Mouse (Mus musculus) kidney, adult 9 months (tissue): ENCODE measurements at regions not wholly inside any gene's neighbourhood (a gene's known extent, or its start where the extent isn't known, plus 50 kb on each side); places are given as distances from the start of the nearest gene placed in this dataset.

Experiments
- DNase-seq: peaks from one replicate; pipeline ENCODE4 v3.0.0; 2022

DNA sequence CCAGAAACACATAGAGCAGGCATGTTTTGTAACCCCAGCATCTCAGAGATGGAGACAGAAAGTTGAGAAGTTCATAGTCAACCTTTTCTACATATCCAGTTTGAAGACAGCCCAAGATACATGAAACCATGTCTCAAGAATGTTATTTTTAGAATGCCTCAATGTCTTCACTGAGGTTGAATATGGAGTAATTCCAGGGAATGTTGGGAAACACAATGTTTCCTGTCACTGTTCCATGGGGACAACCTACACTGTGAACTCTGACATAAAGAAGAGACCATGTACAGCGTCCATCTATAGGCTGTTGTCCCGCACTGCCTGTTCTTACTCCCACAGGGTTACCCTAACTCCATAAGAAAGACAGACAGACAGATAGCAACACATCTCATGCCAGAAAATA, 89.8 kb upstream of the Mark1 start:
- no peak for DNase-seq

DNA sequence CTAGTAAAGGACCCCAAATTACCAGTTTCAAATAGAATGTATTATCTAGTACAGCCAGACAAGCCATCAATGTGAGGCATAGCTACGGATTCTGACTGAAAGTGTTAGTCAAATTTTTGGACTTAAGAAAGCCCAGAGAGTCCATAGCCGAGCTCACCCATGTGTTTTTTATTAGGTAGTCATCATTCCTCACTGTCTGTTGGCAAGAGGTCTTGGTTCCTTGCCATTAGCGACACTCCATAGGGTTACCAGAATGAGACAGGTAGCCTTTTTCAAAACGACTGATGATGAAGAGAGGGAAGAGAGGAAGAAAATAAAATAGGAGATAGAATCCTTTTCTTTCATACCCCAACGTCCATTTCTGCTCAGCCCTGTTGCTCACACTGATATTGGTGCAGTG, 83.8 kb upstream of the Mark1 start:
- DNase-seq: no peak

DNA sequence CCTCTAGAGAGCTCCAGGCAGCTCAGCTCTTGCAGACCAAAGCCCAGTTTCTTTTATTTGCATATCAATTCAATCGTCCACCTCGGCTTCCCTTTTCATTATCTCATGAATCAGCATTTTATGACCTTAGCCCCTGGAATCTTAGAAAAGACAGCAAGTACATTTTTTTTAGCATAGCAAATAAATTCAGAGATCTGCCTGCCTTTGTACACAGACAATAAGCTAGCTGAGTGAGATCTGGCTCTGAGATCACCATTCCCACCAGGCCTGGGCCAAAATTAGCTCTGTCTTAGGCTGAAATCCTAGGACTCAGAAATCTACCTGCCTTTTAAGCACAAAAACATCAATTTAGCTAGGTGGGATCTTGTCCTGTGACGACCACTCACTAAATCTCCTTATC, 80.7 kb upstream of the Mark1 start:
- no peak for DNase-seq

DNA sequence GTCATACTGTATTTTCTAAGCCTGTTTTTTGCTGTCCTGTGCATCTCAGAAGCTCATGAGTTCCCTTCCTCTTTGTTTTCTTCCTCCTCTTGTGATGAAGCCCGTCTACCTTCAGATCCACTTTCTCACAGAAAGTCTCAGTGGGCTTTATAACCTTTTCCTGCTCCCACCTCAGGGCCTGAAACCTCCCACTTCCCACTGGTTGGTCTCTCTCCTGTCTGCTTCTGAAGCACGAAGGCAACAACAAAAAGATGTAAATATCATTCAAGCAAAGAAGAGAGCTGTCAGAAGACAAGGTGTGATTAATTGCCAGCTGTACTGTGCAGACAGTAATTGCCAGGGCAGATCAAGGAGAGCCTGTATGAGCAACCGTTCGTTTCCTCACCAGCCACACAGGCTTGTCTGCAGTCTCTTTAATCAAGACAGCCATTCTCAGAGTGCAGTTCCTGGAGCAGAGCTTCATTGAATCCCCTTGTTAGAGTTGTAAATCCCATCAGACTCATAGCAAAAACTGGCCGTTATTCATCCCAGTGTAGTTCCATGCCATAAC, 80.0 kb upstream of the Mark1 start:
- no peak for DNase-seq

DNA sequence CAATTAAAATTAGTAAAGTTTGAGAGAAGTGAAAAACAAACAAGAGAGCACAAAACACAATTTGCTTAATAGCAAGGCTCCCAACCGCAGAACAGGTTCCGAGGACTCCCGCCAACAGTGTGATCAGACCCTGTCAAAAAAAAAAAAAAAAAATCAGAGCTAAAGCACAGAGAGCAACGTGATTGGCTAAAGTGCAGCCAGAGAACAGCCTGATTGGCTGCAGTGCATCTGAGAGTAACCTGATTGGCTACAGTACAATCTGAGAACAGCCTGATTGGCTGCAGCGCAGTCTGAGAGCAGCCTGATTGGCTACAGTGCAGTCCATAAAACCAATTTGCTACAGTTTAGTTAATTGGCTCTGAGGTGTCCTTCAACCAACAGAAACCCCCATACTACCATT, 74.6 kb upstream of the Mark1 start:
- no peak for DNase-seq

DNA sequence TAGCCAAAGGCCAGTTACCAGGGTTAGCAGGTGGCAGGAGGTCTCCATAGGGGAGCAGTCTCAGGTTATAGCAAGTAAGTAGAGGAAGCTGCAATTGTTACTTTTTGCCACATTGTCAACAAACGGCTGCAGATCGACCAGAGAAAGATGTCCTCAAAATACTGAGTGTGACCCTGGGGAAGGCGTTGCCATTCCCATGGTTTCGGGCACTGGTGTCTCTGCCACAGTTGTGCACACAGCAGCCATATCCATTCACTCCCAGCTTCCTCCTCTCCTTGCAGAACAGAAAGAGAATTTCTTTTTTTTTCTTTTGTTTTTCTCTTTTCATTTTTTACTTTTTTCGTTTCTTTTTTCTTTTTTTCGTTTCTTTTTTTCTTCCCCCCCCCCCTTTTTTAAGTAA, 73.4 kb upstream of the Mark1 start:
- DNase-seq: no peak

DNA sequence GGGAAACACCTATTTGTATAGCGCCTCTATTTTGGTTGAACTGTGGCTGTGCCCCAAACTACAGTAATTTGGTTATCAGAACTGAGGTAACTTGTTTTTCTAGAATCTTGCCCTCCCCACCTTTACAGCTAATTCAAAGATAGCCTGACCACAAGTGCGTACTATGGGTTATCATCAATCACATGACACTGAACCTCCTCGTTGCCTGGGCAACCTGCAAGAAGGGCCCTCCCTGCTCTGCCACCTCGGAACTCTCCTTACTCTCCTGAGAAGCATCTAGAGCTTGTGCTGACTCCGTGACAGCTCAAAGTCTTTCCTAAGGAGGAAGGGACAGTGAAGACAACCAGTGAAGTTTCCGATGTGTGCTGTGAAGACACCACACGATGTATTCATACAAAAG, 72.2 kb upstream of the Mark1 start:
- DNase-seq: no peak

DNA sequence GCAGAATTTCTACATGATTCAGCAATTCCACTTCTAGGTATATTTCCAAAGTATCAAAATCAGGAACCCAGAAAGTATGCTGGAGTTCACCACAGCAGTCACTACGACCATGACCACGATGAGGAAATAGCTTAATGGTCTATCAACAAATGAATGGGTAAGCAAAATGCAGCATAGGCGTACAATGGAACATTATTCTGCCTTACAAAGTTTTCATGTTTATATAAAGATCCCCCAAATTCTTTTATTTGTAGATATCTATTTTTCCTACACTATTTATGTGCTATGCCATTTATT, 71.4 kb upstream of the Mark1 start:
- DNase-seq: no peak

DNA sequence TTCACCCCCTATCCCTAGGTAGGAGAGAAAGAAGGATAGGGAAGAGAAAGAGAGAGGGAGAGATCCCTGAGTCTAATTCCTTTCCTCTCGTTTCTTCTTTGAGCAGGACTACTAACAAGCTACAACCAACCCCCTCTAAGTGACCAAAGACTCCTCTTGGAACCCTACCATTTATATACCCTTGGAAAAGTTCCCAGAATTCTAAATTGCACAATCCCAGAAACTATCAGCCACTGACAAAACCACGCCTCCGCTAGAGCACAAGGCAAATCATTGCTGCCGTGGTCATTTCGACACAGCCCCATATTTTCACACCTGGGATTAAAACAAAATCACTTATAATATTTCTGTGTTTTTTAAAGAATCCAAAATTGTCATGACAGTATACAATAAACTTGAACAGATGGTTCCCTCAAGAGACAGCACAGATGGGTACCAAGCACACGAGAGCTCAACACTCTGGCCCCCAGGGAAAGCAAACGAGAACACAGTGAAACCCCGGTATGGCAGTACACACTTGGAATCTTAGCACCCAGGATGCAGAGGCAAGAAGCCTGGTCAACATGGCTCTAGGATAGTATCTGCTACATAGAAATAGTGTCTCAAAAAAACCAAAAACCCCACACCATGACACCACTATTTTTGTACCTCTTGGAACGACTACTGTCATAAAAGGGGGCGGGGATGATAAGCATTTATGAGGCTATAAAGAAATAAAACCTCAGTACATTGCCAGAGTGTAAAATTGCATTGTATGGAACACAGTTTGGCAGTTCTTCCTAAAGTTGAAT, 70.9 kb upstream of the Mark1 start:
- DNase-seq: no peak

DNA sequence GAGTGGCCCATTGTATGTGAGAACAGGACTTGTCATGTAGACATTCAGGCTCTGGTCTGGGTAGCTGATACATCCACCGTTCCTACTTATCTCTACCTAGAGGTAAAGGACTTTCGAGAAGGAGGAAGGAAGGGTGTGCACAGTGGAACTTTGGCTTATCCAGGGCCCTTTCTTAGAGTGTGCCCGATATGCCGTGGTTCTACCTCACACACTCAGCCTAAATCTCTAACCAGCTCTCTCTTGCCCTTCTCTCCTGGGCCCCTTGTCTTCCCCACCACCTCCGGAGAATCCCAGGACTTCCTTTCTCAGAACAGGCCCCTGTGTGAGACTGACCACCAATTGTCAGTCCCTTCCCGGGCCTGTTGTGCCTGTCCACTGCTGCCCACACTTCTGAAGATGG, 68.8 kb upstream of the Mark1 start:
- no peak for DNase-seq

DNA sequence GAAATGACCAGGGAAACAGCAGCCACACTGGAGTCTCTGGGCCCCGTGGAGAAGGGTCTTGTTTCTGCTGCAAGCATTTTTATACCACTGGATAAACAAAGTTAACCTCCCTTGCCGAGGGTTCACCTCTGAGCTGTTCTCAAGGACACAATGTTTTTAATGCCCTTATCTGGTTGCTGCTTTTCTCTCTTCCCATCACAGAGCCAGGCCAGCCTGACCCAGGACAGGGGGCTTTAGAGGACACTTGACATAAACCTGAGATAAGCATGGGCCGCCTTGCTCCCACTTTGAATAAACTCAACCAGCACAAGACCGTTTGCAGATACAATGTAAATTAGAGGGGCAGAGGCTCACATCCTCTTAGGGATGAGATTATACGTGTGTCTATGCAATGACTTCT, 68.3 kb upstream of the Mark1 start:
- DNase-seq: no peak

DNA sequence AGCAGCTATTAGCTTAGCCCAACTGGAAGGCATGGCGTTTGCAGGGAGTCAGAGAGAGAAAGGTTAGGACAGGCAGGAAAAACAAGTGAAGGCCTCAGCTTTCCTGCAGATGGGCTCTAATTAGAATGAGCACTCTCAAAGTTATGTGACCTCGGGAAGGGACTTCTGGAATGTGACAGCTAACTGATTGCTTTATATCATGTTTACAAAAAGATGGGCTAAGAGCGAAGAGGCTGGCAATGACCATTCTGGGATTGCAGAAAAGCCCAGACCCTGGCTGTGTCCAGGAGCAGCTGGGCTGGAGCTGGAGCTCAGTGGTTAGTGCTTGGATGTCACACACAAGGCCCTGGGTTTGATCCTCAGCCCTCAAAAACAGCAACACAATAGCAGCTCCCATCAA, 65.7 kb upstream of the Mark1 start:
- DNase-seq: no peak

DNA sequence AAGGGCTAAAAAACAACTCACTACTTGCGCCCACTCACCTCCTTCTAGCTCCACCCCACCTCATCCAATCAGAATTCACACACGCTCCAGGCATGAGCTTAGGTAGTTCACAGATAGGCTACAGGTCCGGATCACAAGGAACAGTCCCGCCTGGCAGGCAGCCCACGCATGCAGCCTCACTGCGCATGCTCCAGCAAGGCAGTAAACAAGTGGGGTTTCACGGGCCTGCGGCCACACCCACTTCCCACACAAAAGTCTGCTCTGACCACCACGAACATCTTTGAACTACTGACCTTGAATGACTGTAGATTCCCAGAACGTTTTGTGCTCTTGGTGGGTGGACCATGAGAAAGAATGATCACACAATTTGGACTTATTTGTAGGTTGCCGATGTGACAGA, 62.7 kb upstream of the Mark1 start:
- no peak for DNase-seq

DNA sequence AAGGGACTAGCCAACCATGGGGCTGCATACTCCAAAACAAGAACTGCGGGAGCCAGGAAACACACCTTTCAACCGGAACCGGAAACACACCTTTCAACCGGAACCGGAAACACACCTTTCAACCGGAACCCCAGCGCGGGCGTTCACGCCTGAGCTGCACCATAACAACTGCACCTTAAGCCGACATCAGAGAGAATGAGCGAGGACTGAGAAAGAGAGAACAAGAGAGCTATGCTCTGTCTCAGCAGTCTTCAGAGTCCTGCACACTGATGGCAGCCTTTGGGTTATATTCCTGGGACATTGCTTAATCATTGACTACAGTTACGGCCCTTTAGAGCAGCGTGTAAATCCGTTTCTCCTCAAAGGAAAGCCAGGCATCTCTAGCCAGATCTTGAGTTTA, 58.1 kb upstream of the Mark1 start:
- peak; percentile 57 for DNase-seq

DNA sequence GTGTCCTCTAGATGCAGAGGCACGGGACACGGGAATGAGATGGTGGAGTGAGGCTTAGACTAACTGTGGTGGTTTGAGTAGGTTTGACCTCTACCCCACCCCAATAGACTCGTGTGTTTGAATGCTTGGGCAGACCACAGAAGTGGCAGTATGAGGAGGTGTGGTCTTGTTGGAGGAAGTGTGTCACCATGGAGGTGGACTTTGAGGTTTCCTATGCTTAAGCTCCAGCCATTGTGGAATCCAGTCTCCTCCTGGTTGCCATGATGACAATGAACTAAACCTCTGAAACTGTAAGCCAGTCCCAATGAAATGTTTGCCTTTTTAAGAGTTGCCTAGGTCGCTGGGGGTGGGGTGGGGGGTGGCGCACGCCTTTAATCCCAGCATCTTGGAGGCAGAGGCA, 53.3 kb upstream of the Mark1 start:
- DNase-seq: no peak

DNA sequence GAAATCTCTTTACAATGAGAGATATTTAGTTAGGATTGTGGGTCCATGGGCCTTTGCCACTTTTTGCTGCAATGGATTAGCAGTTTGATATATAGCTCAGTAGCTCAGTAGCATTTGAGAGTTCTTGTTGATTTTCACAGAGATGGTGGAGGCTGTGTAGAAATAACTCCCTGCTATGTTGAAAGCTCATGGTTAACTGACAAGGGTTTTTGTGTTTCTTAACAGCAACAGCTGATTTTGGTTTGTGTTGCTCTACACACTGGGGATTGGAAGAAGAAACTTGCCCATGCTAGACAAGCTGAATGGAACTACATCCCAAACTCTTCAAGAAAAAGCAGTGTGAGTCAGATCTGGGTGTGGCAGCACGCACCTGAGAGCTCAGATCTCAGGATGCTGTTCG, 50.6 kb upstream of the Mark1 start:
- DNase-seq: no peak
